Mouse (Mus musculus) left cerebral cortex, postnatal 36 days (tissue): ENCODE measurements around the gene Ddx21. TPM values are rescaled to one million over a fixed set of nuclear protein-coding genes. Genes with fewer than 3 reads are reported as not detected.

Experiments used
- total RNA-seq, 2 experiments: library from RNA; stranded (reverse); gene quantifications; 2 replicates each; pipeline ENCODE4 v1.2.3; 2021

Ddx21 gene
- total RNA-seq, 2 experiments from 2014 or later: 17.9 to 21.1 TPM

Other genes starting within 250 kb of the Ddx21 start
- gene Hk1, start 222.4 kb downstream of the Ddx21 start, total RNA-seq: 100 to 1,000 TPM; 310 to 327 TPM
- gene Hkdc1, start 179.8 kb downstream of the Ddx21 start, total RNA-seq: 10 to 100 TPM in 1 of 2 experiments, 1 to 10 TPM in 1; 9.9 to 12.0 TPM
- 1 to 10 TPM; 1.7 to 2.0 TPM for gene 4930507D05Rik, start 152.8 kb downstream of the Ddx21 start, total RNA-seq
- gene Supv3l1, start 152.5 kb downstream of the Ddx21 start, total RNA-seq: 10 to 100 TPM; 20.1 to 28.0 TPM
- 10 to 100 TPM; 45.8 to 53.8 TPM for gene Vps26a, start 115.5 kb downstream of the Ddx21 start, total RNA-seq
- 1 to 10 TPM; 7.7 to 8.9 TPM for gene Srgn, start 74.8 kb downstream of the Ddx21 start, total RNA-seq
- gene Kif1bp, start 23.8 kb downstream of the Ddx21 start, total RNA-seq: 100 to 1,000 TPM; 178 to 198 TPM
- gene Ddx50, start 48.9 kb upstream of the Ddx21 start, total RNA-seq: 10 to 100 TPM; 75.9 to 96.3 TPM
- 1 to 10 TPM; 5.0 to 7.4 TPM for gene Stox1, start 123.8 kb upstream of the Ddx21 start, total RNA-seq
- 10 to 100 TPM; 41.4 to 70.6 TPM for gene Ccar1, start 190.0 kb upstream of the Ddx21 start, total RNA-seq